Mouse (Mus musculus) liver, embryonic 14.5 days (tissue): ENCODE data around the gene Bcl2. TPM values are rescaled to one million over a fixed set of nuclear protein-coding genes. Genes with fewer than 3 reads are reported as not detected.

Experiments
- ATAC-seq: fragments of 200-750 bp; cut with Nextera tagmentation; 2 replicates; pipeline ENCODE4 v1.8.0; 2017; ENCODE audit warnings: moderate number of reproducible peaks, mild to moderate bottlenecking, moderate library complexity; ENCODE audit not compliant: insufficient read depth
- DNase-seq, 3 experiments: peaks; one replicate each; pipeline ENCODE4 v3.0.0-alpha.2; 2012 to 2013; ENCODE audit warnings: low read depth in 3 of 3, low spot score in 3 of 3
- H3K27ac ChIP-seq: fragments of 300-500 bp; sonication (generic); 2 replicates; pipeline ENCODE4 v1.5.1; 2014; ENCODE audit warnings: moderate library complexity, mild to moderate bottlenecking, control low read depth, inconsistent platforms
- H3K27me3 ChIP-seq: fragments of 300-500 bp; sonication (generic); 2 replicates; pipeline ENCODE4 v1.6.1; 2014; ENCODE audit warnings: mild to moderate bottlenecking, low read length, moderate library complexity; ENCODE audit not compliant: control insufficient read depth, insufficient read depth
- H3K36me3 ChIP-seq: fragments of 300-500 bp; sonication (generic); replicated peaks from 2 replicates; pipeline ENCODE4 v1.6.1; 2014; ENCODE audit warnings: low read depth; ENCODE audit not compliant: control insufficient read depth, insufficient read depth
- H3K4me1 ChIP-seq, 2 experiments: fragments of 200-500 bp in 1 of 2; fragments of 300-500 bp in 1 of 2; sonication (generic) in 1 of 2; replicated peaks; 2 replicates each; pipeline ENCODE4 v1.6.1; 2012 to 2014; ENCODE audit warnings: antibody characterized with exemption in 1 of 2, inconsistent platforms in 1 of 2, low read length in 1 of 2; ENCODE audit not compliant: control insufficient read depth in 2 of 2, insufficient read depth in 2 of 2
- H3K4me2 ChIP-seq: fragments of 300-500 bp; sonication (generic); 2 replicates; pipeline ENCODE4 v1.6.1; 2014; ENCODE audit warnings: low read depth, mild to moderate bottlenecking, control low read depth, moderate library complexity
- H3K4me3 ChIP-seq, 2 experiments: fragments of 200-500 bp in 1 of 2; fragments of 300-500 bp in 1 of 2; sonication (generic) in 1 of 2; 2 replicates each; pipeline ENCODE4 v1.5.1; 2012 to 2014; ENCODE audit warnings: low read depth in 2 of 2, low read length in 2 of 2, mild to moderate bottlenecking in 2 of 2, control low read depth in 1 of 2, inconsistent platforms in 1 of 2, moderate library complexity in 1 of 2; ENCODE audit not compliant: insufficient read depth in 1 of 2
- H3K9ac ChIP-seq: fragments of 300-500 bp; sonication (generic); replicated peaks from 2 replicates; pipeline ENCODE4 v1.6.1; 2014; ENCODE audit warnings: mild to moderate bottlenecking, control low read depth, moderate library complexity
- H3K9me3 ChIP-seq: fragments of 300-500 bp; sonication (generic); 2 replicates; pipeline ENCODE4 v1.6.1; 2016; ENCODE audit warnings: low read length, mixed read lengths; ENCODE audit not compliant: control insufficient read depth
- CTCF ChIP-seq: IDR thresholded peaks from 2 replicates; pipeline ENCODE4 v1.5.1; 2016; ENCODE audit warnings: antibody characterized with exemption, low read depth, control low read depth
- EP300 ChIP-seq: IDR thresholded peaks from 2 replicates; pipeline ENCODE4 v1.6.1; 2016; ENCODE audit warnings: antibody characterized with exemption, low read depth
- WGBS: fragments of 180-500 bp; shearing (Covaris S2); extraction: QIAGEN DNeasy Blood & Tissue Kit; methylation state at CpG from one replicate; pipeline ENCODE4 v1.1.7; 2014; ENCODE audit not compliant: insufficient replicate concordance; 5-methylcytosine and 5-hydroxymethylcytosine counted together
- polyA plus RNA-seq, 2 experiments: library from polyadenylated mRNA; depleted of rRNA in 1 of 2; stranded (reverse) in 1 of 2; unstranded in 1 of 2; fragments of >200 nt; fragmentation: Nextera tagmentation in 1 of 2; extraction: Ambion mirVana in 1 of 2; gene quantifications; 2 replicates each; pipeline versions ENCODE4 v1.2.1 to v1.2.3; 2012 to 2014

Bcl2 gene
- polyA plus RNA-seq, 2 experiments = 0.38 to 0.43 TPM

GRCm38 (mm10) chr1:106517591-106518177, 196.4 kb downstream of the Bcl2 start:
- Histone ChIP-seq H3K27ac (no peak overlapping the region), H3K9me3 (no peaks in the 10 kb centered on the region), H3K36me3 (no peaks in the 10 kb centered on the region), H3K4me1 (peaks cover 0 to 3% of the 10 kb centered on the region in 2 experiments; a peak in 2 of 4 replicates), H3K9ac (no peak overlapping the region), H3K27me3 (no peaks in the 10 kb centered on the region), H3K4me3 (no peak overlapping the region), H3K4me2 (no peak overlapping the region)
- DNase-seq = no peak
- WGBS = 43% methylated on average over 6 of the region's 6 CpGs
- TF ChIP-seq EP300 (no peak), CTCF (no peak)
- ATAC-seq = no peak

DNA sequence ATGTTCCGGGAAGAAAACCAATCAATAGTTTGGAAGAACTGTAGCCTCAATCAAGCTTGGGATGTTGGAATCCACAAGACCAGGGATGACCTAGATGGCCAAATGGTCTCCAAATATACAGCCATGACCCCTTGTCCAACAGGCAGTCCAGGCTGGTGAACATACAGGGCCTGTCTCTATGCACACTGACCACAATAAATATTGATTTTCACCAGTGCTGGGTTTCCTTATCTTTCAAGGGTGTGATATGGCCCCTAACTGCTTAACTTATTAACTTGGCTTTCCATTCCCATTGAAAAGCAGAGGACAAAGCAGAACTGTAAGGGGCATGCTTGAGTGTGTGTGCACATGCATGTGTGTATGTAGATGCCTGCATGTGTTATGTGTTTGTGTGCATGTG, 197.0 kb downstream of the Bcl2 start:
- WGBS = 58% methylated on average over 1 of the region's 1 CpGs
- TF ChIP-seq CTCF (no peak), EP300 (no peak)
- Histone ChIP-seq H3K4me2 (no peak overlapping the region), H3K9me3 (no peaks in the 10 kb centered on the region), H3K4me3 (no peak overlapping the region), H3K27me3 (no peaks in the 10 kb centered on the region), H3K9ac (no peak overlapping the region), H3K36me3 (no peaks in the 10 kb centered on the region), H3K27ac (no peak overlapping the region), H3K4me1 (peaks cover 0 to 3% of the 10 kb centered on the region in 2 experiments; a peak in 2 of 4 replicates)
- DNase-seq = no peak
- ATAC-seq = no peak

- no peak overlapping the region for H3K4me3 ChIP-seq
- H3K9me3 ChIP-seq = no peaks in the 10 kb centered on the region
- DNase-seq (no peak), ATAC-seq (no peak)
- WGBS = 35% methylated on average over 6 of the region's 6 CpGs
- no peak overlapping the region for H3K4me2 ChIP-seq
- H3K27me3 ChIP-seq = no peaks in the 10 kb centered on the region
- no peak overlapping the region for H3K9ac ChIP-seq
- TF ChIP-seq EP300 (no peak), CTCF (no peak)
- H3K36me3 ChIP-seq = no peaks in the 10 kb centered on the region
- H3K27ac ChIP-seq = no peak overlapping the region
- H3K4me1 ChIP-seq = peaks cover 0 to 3% of the 10 kb centered on the region in 2 experiments; a peak in 2 of 4 replicates
Observed at GRCm38 (mm10) chr1:106515611-106516010, 198.5 kb downstream of the Bcl2 start.

DNA sequence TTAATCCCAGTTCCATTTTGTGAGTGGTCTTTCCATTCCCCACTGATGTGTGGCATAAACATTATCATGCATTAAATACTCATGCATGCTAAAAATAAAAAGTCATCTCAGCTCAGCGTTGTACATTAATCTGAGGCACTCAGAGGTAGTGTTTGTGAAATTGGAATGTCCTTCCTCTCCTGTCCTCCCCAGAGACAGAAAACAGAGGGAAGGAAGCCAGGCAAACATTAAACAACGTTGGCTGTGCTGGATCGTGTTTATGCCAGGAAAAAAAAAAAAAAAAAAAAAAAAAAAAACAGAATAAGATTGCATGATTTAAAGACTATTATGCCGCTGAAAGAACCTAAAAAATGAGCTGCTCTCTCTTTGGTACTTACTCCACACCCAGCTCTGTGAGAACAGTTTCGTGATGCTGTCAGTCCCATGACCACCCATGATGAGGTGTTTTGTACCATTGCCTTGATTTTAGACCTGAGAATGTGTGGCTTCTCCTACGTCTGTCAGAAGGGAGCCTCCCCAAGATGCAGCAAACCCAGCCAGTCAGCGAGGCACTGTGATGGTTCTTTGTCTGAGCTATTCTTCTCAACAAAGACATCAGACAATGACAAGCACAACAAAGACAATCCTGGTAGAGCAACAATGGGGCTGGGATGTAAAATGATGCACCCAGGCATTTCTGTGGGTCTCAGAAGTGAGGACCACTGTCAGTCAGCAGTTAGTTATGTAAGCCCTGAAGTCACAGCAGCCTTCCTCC, 200.0 kb downstream of the Bcl2 start:
- H3K27me3 ChIP-seq = no peaks in the 10 kb centered on the region
- H3K36me3 ChIP-seq = no peaks in the 10 kb centered on the region
- H3K4me3 ChIP-seq = no peak overlapping the region
- no peak overlapping the region for H3K9ac ChIP-seq
- WGBS = 52% methylated on average over 7 of the region's 7 CpGs
- no peaks in the 10 kb centered on the region for H3K9me3 ChIP-seq
- ATAC-seq (no peak), DNase-seq (no peak)
- TF ChIP-seq CTCF = no peak
- TF ChIP-seq EP300 = no peak
- H3K4me1 ChIP-seq = peaks cover 0 to 3% of the 10 kb centered on the region in 2 experiments; a peak in 2 of 4 replicates
- H3K4me2 ChIP-seq = no peak overlapping the region
- H3K27ac ChIP-seq = no peak overlapping the region

- Histone ChIP-seq H3K4me2 (no peak overlapping the region), H3K36me3 (no peaks in the 10 kb centered on the region), H3K9ac (no peak overlapping the region), H3K27me3 (no peaks in the 10 kb centered on the region), H3K9me3 (no peaks in the 10 kb centered on the region), H3K4me1 (peaks cover 0 to 3% of the 10 kb centered on the region in 2 experiments; a peak in 2 of 4 replicates), H3K27ac (no peak overlapping the region), H3K4me3 (no peak overlapping the region)
- TF ChIP-seq EP300 = no peak
- TF ChIP-seq CTCF = no peak
- WGBS = 56% methylated on average over 4 of the region's 4 CpGs
- ATAC-seq = no peak
- no peak for DNase-seq
Observed at GRCm38 (mm10) chr1:106513481-106513880, 200.6 kb downstream of the Bcl2 start.
